Mouse (Mus musculus) mature B cell (primary cell): Measurements from ENCODE around the gene Wnt2b.

Experiments
- in situ Hi-C: fragments of 300-500 bp; cut with MboI; formaldehyde crosslinking; loops from 2 replicates; pipeline ENCODE4 v1.14.3; 2019

The Wnt2b gene

GRCm38 (mm10) chr3:104963331-104964276, 1.9 kb upstream of the Wnt2b start:
- in situ Hi-C loops = no loop called here

GRCm38 (mm10) chr3:104962866-104963265, 1.1 kb upstream of the Wnt2b start:
- in situ Hi-C loops = no loop called here

- in situ Hi-C loops = no loop called here
Observed at GRCm38 (mm10) chr3:104962141-104962611, 455 bp upstream of the Wnt2b start.

GRCm38 (mm10) chr3:104960026-104961000, 1.4 kb downstream of the Wnt2b start:
- in situ Hi-C loops = no loop called here

- in situ Hi-C loops = no loop called here
Observed at GRCm38 (mm10) chr3:104956131-104956581, 5.6 kb downstream of the Wnt2b start.

- in situ Hi-C loops = no loop called here
Observed at GRCm38 (mm10) chr3:104954551-104954950, 7.2 kb downstream of the Wnt2b start.

GRCm38 (mm10) chr3:104954137-104954536, 7.6 kb downstream of the Wnt2b start:
- in situ Hi-C loops = no loop called here

GRCm38 (mm10) chr3:104952891-104953670, 8.6 kb downstream of the Wnt2b start:
- in situ Hi-C loops = no loop called here

- in situ Hi-C loops = no loop called here
Observed at GRCm38 (mm10) chr3:104950926-104951325, 10.8 kb downstream of the Wnt2b start.

- in situ Hi-C loops = no loop called here
Observed at GRCm38 (mm10) chr3:104944894-104945293, 16.8 kb downstream of the Wnt2b start.

- in situ Hi-C loops = no loop called here
Observed at GRCm38 (mm10) chr3:104943333-104943732, 18.4 kb downstream of the Wnt2b start.

- in situ Hi-C loops = no loop called here
Observed at GRCm38 (mm10) chr3:104942682-104943081, 19.0 kb downstream of the Wnt2b start.

- in situ Hi-C loops = no loop called here
Observed at GRCm38 (mm10) chr3:104940691-104941090, 21.0 kb downstream of the Wnt2b start.

GRCm38 (mm10) chr3:104938327-104938726, 23.4 kb downstream of the Wnt2b start:
- in situ Hi-C loops = no loop called here

GRCm38 (mm10) chr3:104937728-104938305, 23.9 kb downstream of the Wnt2b start:
- in situ Hi-C loops = no loop called here

- in situ Hi-C loops = no loop called here
Observed at GRCm38 (mm10) chr3:104929385-104929784, 32.3 kb downstream of the Wnt2b start.

GRCm38 (mm10) chr3:104914986-104915385, 46.7 kb downstream of the Wnt2b start:
- in situ Hi-C loops = no loop called here

GRCm38 (mm10) chr3:104909195-104909594, 52.5 kb downstream of the Wnt2b start:
- in situ Hi-C loops = no loop called here

- in situ Hi-C loops = no loop called here
Observed at GRCm38 (mm10) chr3:104906007-104906406, 55.7 kb downstream of the Wnt2b start.

GRCm38 (mm10) chr3:104905389-104905788, 56.3 kb downstream of the Wnt2b start:
- in situ Hi-C loops = no loop called here

- in situ Hi-C loops = no loop called here
Observed at GRCm38 (mm10) chr3:104901154-104901553, 60.6 kb downstream of the Wnt2b start.
